Mouse (Mus musculus) ES-E14 (cell line): ENCODE measurements around the gene Tnip3.

Experiments
- CHD2 ChIP-seq: IDR thresholded peaks from 2 replicates; pipeline ENCODE4 v1.6.1; 2014; ENCODE audit warnings: mild to moderate bottlenecking, low read depth, low read length, inconsistent platforms
- HCFC1 ChIP-seq: IDR thresholded peaks from 2 replicates; pipeline ENCODE4 v1.6.1; 2012; ENCODE audit warnings: low read length, inconsistent platforms, borderline replicate concordance; ENCODE audit not compliant: insufficient read depth
- MAFK ChIP-seq: IDR thresholded peaks from 2 replicates; pipeline ENCODE4 v1.6.1; 2014; ENCODE audit warnings: mild to moderate bottlenecking, low read depth, low read length, inconsistent platforms; ENCODE audit not compliant: insufficient read depth
- ZC3H11A ChIP-seq: IDR thresholded peaks from 2 replicates; pipeline ENCODE4 v1.6.1; 2012; ENCODE audit warnings: low read depth, mild to moderate bottlenecking, inconsistent platforms, low read length, borderline replicate concordance
- ZNF384 ChIP-seq: IDR thresholded peaks from 2 replicates; pipeline ENCODE4 v1.6.1; 2012; ENCODE audit warnings: low read depth, low read length, inconsistent platforms

DNA sequence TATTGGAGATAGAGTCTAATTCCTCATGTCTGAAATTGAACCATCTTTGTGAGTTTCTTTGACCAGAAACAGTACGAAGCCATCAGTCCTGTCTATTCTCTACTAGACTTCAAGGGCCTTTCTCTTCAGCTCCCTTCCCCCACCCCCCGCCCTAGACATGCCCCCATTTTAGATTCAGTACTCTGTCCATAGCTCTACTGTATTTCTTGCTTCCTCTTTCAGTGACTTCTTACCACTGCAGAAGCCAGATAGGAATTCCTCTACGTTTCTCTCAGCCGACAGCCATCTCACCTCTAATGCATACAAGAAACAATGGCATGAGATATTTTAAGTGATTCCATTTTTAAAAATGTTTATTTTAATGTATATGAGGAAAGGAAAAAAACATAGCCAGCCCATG is 136.2 kb downstream of the Tnip3 start:
- TF ChIP-seq MAFK (no peak), ZNF384 (no peak), CHD2 (no peak), HCFC1 (no peak), ZC3H11A (no peak)
